Mouse (Mus musculus) spleen, embryonic (tissue): ENCODE data around the gene Dnaaf5.

Source experiments
- CTCF ChIA-PET: fragments of 350-600 bp; sonication (Branson Sonifier 250); formaldehyde crosslinking; loops from one replicate; lab custom pipeline; 2022; lab: Charles Lee

Gene Dnaaf5

DNA sequence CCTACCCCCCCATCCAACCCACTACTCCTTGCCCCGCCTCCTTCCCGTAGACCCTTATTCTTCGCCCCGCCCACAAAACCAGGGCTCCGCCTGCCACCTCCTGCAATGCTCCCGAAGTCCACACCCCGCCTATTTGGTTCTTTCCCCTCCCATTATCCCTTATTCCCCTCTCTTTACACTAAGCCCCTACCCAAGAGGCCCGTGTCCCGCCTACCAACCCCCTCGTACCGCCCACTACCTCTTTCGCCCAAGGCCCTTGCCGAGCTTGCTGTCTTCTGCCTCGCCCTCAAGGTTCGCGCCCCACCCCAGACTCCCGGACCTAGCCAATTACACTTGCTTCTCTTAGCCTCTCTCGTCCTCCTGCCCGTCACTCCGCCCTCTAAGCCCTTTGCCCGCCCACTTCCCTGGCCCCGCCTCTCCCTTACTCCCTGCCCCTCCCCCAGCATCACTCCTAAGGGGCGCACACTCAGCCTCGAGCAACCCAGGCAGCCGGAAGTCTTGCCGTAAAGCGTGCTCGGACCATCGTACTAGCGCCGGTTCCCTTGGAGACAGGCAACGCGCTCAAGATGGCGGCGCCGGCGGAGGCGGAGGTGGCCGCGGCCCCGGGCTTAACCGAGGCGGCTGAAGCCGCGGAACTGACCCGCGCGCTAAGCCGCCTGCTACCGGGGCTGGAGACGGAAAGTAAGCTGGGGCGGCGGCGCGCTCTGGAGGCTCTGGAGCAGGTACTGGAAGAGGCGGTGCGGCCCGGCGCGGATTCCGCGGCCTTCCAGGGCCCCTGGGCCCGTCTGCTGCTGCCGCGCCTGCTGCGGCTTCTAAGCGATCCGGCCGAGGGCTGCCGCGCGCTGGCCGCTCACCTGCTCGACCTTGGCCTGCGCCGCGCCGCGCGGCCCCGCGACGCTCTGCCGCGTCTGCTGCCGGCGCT lies at the start of gene Dnaaf5, which contains the start of gene Prkar1b:
Gene Dnaaf5, plus strand, starts transcription at position 543 of the 922 bp plus-strand sequence.
Gene Prkar1b, minus strand, starts transcription at position 321 of the 922 bp plus-strand sequence.
- CTCF ChIA-PET = no interaction called here

DNA sequence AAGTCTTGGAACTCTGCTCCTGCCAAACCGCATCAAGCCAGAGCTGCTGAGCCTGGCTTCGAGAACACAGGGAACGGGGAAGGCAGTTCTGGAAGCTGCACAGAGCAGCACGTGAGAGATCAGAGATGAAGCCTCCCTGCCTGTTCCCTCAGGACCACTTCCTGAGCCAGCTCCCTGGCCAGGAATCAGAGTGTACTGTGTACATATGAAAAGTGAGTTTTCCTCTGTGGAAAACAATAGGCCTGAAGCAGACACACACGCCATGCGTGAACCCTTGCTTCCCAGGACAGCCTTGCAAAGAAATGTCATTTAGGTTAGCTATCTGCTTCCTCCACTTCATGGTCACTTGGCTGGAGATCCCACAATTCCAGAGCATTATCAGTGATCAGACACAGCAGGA lies 48.2 kb upstream of the Dnaaf5 start:
- CTCF ChIA-PET = no interaction called here

DNA sequence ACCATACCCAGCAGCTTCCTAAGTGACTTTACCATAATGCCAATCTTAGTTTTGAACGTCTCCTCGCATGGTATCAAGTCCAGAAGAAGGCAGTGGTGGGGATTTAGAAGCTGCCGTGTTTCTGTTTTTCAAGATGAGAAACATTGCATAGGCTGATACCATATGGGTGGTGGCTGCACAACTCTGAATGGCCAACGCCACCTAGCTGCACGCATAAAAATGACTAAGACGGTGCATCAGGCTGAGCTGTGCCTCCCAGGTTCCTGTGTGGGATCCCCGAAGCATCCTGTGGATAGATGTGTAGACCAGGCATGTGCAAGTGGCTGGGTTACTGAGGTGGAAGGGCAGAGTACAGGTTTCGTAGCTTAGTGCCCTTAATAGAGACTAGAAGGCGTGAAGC lies 42.2 kb upstream of the Dnaaf5 start:
- CTCF ChIA-PET = interaction anchor here (0.5 kb wide), 1 partner anchor 250 kb away, joined by 8 read pairs; no protein-coding TSS in a partner anchor

DNA sequence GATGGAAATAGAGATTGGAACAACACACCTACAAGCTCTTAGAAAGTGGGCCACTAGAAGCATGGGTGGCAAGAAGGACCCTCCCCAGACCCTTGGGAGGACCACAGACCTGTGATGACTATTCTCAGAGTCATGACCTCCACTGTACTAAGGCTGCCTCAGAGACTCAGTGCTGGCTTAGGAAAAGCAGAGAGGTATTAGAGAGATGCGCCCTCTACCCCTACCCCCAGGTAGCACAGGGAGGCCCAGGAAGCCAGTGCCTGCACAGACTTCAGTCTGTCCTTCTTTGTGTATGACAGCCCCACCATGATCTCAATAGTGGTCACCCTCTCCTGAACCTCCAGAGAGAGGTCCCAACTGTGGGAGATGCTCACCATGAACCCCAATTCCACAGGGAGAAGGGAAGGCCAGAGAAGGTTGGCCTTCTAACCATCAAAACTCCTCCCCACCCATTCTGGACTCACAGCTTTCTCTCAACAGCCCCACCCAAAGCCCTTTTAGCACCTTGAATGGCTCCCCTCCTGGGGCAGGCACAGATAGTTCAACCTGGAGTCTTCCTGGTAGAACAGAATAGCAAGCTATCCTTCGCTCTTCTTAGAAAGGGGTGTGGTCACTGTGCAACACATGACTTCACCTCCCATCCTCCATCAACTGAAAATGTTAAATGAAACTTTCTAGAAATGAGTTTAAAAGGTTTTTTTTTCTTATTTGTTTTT lies 39.7 kb upstream of the Dnaaf5 start:
- CTCF ChIA-PET = no interaction called here

DNA sequence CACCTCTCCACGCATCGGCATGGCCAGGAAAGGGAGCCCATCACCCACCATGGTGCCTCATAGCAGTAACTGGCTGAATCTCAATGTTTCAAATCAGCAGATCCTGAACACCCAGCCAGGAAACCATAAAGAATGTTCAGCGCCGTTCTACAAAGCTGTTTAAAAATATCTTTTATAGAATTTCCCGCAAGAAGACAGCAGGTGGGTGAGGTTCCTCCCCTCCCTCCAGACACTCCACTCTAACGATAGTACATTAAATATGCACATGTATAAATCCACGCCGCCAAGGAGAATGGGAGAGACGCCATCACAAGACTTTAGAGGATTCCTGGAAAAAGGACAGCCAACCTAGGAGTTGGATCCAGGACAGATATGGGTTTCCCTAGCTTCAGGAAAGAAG lies 38.0 kb upstream of the Dnaaf5 start:
- CTCF ChIA-PET = no interaction called here

DNA sequence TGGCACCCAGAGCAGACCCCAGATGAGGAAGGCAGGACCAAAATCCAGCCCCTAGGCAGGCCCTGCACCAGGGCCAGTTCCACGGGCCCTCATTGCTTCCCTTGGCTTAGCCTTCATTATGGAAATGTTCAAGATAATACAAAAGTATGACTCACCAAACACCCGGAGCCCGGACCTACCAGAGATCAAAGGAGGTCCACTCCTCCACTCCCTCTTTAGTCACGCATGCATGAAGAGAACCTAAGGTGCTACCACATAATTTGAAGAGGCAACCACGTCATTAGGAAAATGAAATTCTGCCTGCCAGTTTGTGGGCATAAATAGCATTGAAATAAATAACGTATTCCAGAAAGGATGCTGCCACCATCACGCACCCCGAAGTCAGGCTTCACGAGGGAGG lies 37.6 kb upstream of the Dnaaf5 start:
- CTCF ChIA-PET = no interaction called here

DNA sequence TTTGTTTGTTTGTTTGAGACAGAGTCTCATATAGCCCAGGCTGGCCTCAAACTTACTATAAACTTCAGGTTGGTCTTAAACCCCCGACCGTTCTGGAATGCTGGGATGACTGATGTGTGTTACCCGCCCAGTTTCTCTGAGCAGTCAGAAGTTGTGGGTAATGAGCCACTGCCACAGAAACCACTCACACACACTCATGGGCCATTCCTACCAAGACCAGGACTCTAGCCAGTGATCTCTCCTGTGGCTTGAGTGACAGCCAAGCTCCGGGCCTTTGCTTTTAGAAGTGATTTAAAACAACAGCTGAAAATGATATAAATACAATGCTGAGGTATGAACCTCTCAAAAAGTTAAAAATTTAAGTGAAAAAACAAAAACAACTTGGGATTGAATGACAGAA lies 35.1 kb upstream of the Dnaaf5 start:
- CTCF ChIA-PET = no interaction called here

DNA sequence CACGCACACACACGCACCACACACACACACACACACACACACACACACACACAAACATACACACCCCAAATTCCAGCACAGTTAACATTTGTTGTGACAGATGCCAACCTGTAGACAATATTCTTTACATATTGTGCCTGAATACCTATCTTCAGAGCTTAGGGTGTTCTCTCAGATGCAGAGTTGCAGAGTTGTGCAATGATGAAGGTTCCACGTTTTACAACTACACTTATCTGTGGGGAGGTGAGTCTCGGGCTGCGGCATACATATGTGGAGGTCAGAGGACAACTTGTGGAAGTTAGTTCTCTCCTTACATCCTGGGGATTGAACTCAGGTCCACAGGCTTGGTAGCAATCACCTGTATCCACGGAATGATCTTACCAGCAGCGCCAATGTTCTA lies 34.5 kb upstream of the Dnaaf5 start:
- CTCF ChIA-PET = no interaction called here

DNA sequence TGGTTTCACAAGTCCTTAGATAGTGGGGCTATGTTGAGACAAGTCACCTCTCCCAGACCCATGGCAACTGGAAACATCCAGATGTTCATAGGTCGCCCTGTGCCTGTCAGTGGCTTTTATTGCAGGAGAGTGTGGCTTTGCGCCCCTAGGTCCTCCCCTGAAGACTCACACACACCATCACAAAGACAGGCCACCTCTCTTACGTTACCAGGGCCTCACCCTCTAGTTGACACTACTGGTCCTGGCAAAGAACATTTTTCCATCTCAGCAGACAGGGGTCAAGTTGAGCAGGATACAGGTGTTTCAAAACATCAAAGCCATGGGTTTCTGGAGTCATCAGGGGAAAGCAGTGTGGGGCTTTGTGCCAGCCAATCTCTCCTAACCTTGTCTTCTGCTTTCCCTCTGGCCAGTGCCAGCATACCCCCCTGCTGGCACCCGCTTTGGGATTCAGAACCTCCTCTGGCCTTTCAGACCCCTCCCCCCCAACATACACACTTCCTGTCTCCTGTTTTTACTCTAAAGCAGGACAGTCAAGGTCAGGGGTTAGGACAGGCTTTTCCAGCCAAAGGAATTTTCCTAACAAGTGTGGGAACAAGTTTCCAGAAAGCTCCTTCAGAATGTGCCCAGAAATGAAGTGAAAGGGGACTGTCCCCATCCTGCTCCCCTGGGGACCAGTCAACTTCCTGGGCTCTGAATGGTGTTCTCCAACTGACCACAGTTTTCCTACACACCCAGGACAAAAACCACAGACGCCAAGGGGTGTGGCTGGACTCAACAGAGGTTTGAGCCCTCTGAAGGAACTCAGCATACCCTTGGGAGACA lies 31.7 kb upstream of the Dnaaf5 start:
- CTCF ChIA-PET = interaction anchor here (0.6 kb wide), 1 partner anchor 19 kb away, joined by 3 read pairs; no protein-coding TSS in a partner anchor

DNA sequence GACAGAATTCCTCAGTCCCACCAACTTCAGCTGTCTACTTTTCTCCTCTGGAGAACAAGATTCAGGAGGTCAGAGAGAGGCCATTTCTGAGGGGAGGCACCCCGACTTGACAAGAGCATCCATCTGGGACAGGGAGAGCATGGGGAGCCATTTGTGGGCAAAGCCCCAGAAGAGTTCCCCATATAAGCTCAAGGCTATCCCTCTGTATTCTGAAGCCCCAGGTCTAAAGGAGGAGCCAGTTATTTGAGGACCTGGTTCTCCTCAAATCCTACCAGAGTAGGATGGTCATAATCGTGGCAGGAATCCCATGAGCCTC lies 31.1 kb upstream of the Dnaaf5 start:
- CTCF ChIA-PET = interaction anchor here (0.5 kb wide), 1 partner anchor 911 kb away, joined by 3 read pairs; no protein-coding TSS in a partner anchor

DNA sequence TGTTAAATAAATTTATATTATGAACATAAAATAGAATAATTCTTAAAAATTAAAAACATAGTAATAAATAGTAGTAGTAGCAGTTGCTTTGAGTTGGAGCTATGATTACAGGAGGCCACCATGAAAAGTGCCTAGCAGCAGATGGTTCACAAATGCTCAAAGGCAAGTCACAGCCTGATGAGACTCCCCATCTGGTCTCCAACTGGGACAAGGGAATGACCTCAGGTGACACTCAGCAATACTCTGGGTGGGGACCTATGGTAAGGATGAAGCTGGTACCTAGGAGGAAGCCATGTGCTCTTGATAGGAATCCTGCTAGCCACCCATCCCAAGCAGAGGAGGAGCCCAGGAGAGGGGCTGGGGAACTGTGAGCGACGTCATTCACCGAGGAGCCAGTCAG lies 24.3 kb upstream of the Dnaaf5 start:
- CTCF ChIA-PET = no interaction called here

DNA sequence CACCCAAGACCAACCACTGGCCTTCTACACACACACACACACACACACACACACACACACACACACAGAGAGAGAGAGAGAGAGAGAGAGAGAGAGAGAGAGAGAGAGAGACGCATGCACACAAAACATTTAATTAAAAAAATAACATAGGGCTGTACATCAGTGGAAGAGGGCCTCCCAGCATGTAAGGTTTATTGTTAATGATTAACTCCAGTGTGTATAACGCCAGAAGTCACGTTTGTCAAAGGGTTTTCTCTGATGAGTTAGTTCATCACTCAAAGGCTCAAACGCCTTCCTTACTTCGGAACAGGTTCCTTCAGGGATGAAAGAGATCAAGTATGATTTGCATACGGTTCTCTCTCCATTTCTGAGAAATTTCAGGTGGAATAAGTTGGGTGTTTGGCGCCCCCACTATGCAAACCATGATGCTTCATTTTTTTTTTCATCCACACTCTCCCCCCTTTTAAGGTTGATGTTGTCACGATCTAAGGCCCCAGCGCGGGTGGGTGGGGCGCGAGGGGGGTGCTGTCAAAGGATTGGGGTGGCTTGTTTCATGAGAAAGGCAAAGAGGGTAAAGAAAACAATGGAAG lies 21.5 kb upstream of the Dnaaf5 start:
- CTCF ChIA-PET = no interaction called here

DNA sequence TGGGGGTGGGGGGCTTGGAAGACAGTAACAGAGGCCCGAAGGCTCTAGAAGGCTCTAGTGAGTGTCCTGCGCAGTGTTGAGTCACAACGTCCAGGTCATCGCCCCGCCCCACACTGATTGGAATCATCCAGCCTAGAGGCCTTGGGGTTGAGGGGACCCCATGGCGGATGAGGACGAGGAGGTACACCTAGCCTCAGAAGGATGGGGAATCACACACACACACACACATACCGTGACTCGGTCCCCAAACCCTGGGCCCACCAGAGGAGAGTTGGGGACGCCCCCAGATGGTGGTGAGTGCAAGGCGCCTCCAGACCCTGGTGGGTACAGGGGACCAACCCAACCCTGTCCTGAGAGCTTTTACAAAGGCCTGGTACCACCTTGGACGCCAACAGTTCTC lies 20.9 kb upstream of the Dnaaf5 start:
- CTCF ChIA-PET = no interaction called here

DNA sequence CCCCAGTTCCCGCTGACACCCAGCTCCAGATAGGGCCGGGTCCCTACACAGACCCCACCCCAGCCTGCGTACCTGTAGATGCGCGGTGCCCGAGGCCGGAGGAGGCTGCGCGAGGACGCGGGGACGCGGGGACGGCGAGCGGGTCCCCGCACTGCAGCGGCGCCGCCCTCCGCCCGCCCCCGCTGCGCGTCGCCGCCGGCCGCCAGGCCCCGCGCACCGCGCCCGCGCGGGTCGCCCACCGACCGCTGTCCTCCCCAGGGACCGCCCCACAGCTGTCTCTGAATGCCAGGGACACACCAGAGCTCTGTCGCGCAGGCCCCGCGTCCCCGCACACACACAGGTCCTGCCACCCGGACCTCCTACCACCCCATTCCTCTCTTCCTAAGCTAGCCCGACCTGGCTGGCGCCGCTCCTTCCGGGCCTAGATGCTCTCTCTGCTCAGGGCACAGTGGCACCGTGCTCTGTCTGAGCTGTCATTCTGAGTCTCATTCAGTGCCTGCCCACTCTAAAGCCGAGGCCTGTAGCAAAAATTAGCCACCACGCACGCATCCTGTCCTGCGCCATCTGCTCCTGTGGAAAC lies 20.4 kb upstream of the Dnaaf5 start:
- CTCF ChIA-PET = no interaction called here

DNA sequence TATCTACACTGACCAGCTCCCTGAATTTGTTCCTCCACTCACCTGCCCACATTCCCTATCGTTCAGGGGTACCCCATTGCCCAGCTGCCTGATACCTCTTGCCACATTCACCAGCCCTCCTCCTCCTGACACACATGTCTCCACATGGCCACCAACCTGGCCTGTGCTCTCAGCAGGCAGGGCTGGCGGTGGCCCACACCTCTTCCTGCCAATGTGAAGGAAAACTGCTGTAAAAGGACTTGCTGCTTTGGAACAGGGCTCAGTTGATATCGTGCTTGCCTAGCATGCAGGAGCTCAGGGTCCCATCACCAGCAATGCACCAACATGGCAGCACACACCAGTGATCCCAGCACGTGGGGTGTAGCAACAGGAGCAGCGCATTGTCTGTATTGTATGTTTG lies 19.7 kb upstream of the Dnaaf5 start:
- CTCF ChIA-PET = interaction anchor here (0.7 kb wide), 1 partner anchor 15 kb away, joined by 3 read pairs; no protein-coding TSS in a partner anchor

DNA sequence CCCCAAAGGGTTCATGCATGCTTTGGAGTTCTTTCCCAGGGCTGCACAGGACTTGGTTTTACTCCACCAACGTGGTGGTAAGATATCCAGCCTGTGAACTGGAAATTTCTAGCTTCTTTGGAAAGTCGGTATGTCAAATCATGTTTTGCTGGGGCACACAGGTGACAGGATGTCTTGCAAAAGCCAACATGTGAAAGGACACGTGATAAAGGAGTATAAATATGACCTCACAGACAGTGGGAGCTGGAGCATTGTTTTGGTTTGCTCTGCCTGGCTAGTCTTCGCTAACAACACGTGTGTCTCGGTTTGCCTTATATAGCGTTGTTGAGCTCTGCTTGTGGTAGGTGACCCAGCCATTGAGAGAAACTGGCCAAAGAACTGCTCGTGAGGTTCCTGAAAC lies 15.5 kb upstream of the Dnaaf5 start:
- CTCF ChIA-PET = no interaction called here

DNA sequence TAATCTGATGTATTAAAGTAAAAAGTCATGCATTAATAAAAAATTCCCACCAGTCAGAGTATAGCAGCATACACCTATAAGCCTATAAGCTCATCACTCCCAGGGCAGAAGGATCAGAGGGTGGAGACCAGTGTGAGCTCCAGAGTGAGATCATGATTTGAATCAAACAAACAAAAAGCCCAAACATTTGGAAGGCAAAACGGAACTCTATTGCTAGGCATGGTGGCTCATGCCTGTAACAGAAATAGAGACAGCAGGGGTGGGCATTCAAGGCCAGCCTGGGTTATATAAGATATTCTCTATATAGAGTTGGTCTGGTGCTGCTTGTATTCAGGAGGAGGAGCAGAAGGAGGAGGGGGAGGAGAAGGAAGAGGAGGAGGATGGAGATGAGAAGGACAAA lies 13.7 kb upstream of the Dnaaf5 start:
- CTCF ChIA-PET = no interaction called here

DNA sequence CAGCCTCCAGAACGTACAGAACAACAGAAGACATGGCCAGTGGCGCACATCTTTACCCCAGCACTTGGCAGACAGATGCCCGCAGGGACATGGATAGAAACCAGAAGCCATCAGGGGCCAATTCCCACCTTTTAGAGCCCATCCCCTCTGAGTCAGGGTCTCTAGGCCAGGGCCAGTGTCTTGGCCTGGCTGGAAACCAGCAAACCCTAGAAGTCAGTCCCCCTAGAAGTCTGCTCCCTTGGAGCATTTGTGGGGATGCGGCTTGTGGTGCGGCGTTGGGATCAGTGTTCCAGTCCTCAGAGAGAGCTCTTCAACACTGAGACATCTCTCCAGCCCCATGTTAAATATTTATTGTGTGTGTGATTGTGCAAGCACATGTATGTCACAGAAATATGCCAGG lies 12.8 kb upstream of the Dnaaf5 start:
- CTCF ChIA-PET = interaction anchor here (0.6 kb wide), 1 partner anchor 20 kb away, joined by 3 read pairs; no protein-coding TSS in a partner anchor

DNA sequence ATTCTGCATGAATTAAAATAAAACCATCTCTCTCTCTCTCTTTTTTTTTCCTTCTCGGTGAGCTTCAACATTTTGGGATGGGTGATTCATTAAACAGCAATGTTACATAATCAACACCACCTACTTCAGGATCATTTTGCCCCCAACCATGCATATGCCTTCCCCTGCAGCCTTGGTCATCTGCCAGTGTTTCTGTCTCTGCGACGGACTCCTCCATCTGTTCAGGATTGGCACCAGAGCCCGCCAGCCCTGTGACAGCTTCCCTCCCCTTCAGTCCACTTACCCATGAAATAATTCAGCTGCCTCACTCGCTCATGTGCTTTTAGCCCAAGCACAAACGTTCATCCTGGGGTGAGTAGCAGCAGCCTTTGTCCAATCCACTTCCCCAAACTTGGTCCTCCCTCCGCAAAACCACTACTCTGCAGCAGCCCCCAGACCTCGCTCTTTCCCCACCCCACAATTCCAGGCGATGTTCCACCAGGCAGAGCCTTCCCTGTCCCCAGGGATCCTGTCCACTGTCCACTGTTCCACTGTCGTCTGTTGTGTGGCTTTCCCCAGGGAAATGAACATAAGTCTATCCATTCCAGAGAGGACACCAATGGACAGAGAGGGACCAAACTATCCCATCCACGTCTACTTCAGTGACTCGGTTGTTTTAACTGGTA lies 11.6 kb upstream of the Dnaaf5 start:
- CTCF ChIA-PET = no interaction called here

DNA sequence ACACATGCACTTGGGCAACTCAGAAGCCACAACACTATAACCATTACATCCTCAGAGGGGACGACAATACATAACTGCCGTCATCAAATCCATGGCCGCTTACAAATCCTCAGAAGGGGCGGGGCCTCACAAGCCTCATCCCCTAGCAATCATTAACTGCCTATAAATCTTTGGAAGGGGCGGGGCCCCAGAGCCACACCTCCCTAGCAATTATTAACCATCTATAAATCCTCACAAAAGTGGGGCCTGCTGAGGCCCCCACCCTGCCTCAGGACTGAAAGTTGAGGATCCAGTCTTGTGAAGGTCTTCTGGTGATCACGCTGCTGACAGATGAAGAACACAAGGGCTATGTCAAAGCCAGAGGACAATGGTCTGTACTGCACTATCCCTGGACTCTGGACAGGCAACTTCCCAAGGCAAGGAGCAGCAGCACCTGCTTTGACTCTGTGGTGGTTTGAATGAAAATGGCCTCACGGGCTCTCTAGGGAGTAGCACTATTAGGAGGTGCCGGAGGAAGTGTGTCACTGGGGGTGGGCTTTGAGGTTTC lies 11.0 kb upstream of the Dnaaf5 start:
- CTCF ChIA-PET = interaction anchor here (0.6 kb wide), 1 partner anchor 56 kb away, joined by 8 read pairs; no protein-coding TSS in a partner anchor
